Mouse (Mus musculus): ENCODE measurements around the gene Auts2. TPM values are rescaled to one million over a fixed set of nuclear protein-coding genes. Genes with fewer than 3 reads are reported as not detected.

The Auts2 gene
- polyA plus RNA-seq, 1 experiment from 2014 or later, result 56.7 TPM

GRCm38 (mm10) chr5:131614238-131614637 is 928.9 kb downstream of the Auts2 start:
- DNase-seq (ENCODE audit: low spot score), result no peak
- WGBS, result 85% methylated on average over 2 of the region's 2 CpGs
- Histone ChIP-seq H3K9me3 (no peaks in the 10 kb centered on the region), H3K4me3 (no peak overlapping the region), H3K36me3 (no peaks in the 10 kb centered on the region), H3K27me3 (ENCODE audit: insufficient read depth, poor library complexity, severe bottlenecking) (peaks cover 98% of the 10 kb centered on the region), H3K27ac (no peak overlapping the region), H3K4me1 (replicated peaks) (peaks cover 29% of the 10 kb centered on the region)

DNA sequence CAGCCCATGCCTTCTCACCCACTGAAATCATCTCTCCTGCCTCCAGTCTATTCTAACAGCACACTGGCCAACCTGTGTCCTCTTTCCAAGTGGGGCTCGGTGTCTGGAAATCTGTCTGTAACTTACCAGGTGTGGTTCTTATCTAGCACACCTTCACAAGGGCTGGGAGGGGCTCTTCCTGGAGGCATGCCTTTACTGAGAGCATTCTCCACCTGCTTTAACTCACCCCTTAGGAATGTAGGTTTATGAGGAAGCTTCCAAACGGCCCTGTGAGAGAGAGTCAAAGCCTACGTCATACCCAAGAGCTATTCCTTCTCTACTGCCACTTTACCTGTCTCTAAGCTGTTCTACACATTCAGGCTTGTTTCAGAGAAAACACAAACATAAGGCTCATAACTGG is 929.8 kb downstream of the Auts2 start:
- Histone ChIP-seq H3K9me3 (no peaks in the 10 kb centered on the region), H3K27ac (no peak overlapping the region), H3K36me3 (no peaks in the 10 kb centered on the region), H3K4me3 (no peak overlapping the region), H3K27me3 (ENCODE audit: insufficient read depth, poor library complexity, severe bottlenecking) (peaks cover 98% of the 10 kb centered on the region), H3K4me1 (replicated peaks) (peaks cover 29% of the 10 kb centered on the region)
- 87% methylated on average over 3 of the region's 3 CpGs for WGBS
- DNase-seq (ENCODE audit: low spot score), result no peak

- DNase-seq (ENCODE audit: low spot score), result no peak
- Histone ChIP-seq H3K27me3 (ENCODE audit: insufficient read depth, poor library complexity, severe bottlenecking) (peaks cover 86% of the 10 kb centered on the region), H3K27ac (no peak overlapping the region), H3K4me3 (no peak overlapping the region), H3K9me3 (no peaks in the 10 kb centered on the region), H3K36me3 (no peaks in the 10 kb centered on the region), H3K4me1 (replicated peaks) (peaks cover 10% of the 10 kb centered on the region; the same call in 1 of the 2 replicates)
- 86% methylated on average over 10 of the region's 10 CpGs for WGBS
These were observed 932.4 kb downstream of the Auts2 start for GRCm38 (mm10) chr5:131610702-131611101.

GRCm38 (mm10) chr5:131606786-131607185 is 936.4 kb downstream of the Auts2 start:
- 92% methylated on average over 5 of the region's 5 CpGs for WGBS
- no peak overlapping the region for H3K4me3 ChIP-seq
- H3K9me3 ChIP-seq, result no peaks in the 10 kb centered on the region
- peaks cover 24% of the 10 kb centered on the region for H3K4me1 ChIP-seq (replicated peaks)
- no peaks in the 10 kb centered on the region for H3K36me3 ChIP-seq
- H3K27ac ChIP-seq, result no peak overlapping the region
- peaks cover 86% of the 10 kb centered on the region for H3K27me3 ChIP-seq (ENCODE audit: insufficient read depth, poor library complexity, severe bottlenecking)
- DNase-seq (ENCODE audit: low spot score), result no peak

- peaks cover 95% of the 10 kb centered on the region for H3K27me3 ChIP-seq (ENCODE audit: insufficient read depth, poor library complexity, severe bottlenecking)
- peak overlapping the region; percentile 57 for H3K27ac ChIP-seq
- H3K4me3 ChIP-seq, result no peak overlapping the region
- H3K9me3 ChIP-seq, result no peaks in the 10 kb centered on the region
- peaks cover 46% of the 10 kb centered on the region for H3K4me1 ChIP-seq (replicated peaks)
- WGBS, result 14% methylated on average over 7 of the region's 7 CpGs
- no peak for DNase-seq (ENCODE audit: low spot score)
- H3K36me3 ChIP-seq, result no peaks in the 10 kb centered on the region
These were observed 941.0 kb downstream of the Auts2 start for GRCm38 (mm10) chr5:131601934-131602692.

DNA sequence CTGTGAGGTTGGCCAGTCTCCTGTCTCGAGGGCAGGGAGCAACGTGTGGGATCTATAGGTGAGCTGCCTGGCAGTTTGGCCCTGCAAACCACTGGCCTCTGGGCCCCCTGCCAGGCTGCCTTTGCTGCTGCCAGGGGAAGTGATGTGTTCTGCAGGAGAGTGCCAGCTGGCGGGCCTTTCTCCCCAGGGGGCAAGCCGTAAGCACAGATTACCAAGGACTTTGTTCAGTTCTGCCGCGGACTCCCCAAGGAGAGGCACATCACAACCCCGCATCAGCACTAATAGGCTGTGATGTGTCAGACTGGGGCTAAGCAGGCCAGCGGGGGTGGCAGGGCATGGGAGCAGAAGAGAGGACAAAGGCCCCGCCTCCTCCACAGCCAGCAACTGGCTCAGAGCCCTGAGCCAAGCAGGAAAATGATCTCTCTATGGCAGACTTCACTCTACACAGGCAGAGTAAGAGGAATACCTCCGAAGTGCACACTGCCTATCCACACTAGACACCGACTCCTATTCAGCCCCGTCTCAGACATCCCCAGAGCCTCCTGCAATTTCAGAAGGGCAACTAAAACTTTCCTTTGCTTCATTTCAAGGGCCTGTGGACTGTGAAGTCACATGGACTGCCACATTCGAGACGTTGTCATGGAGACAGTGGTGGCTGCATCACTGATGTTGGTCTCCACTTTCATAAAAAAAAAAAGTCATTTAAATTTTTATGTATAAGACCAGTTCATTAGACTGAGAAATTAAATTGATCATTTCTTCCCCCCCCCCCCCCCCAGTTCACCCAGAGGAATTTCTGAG is 942.6 kb downstream of the Auts2 start:
- peak overlapping the region; percentile 16; the same call in 1 of the 2 replicates for H3K4me3 ChIP-seq
- peaks cover 95% of the 10 kb centered on the region for H3K27me3 ChIP-seq (ENCODE audit: insufficient read depth, poor library complexity, severe bottlenecking)
- no peaks in the 10 kb centered on the region for H3K36me3 ChIP-seq
- DNase-seq (ENCODE audit: low spot score), result peak; percentile 58
- peak overlapping the region; percentile 75 for H3K27ac ChIP-seq
- no peaks in the 10 kb centered on the region for H3K9me3 ChIP-seq
- 6% methylated on average over 14 of the region's 14 CpGs for WGBS
- H3K4me1 ChIP-seq (replicated peaks), result peaks cover 62% of the 10 kb centered on the region

DNA sequence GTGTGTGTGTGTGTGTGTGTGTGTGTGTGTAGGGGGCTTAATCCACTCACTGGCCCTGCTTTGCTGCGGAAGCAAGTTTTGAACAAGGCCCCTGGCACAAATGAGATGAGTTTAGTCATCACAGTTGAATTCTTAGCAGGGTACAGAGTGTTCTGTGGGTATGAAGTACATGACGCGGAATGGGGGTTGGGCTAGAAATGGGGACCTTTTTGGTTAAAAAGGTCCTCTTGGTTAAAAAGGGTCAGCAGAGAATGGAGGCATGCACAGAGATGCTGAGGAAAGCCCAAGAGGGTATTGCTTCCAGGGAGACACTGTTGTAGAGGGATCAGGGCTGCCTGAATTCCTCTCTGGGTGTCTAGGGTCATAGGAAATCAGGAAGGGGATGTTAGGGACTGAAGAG is 945.6 kb downstream of the Auts2 start:
- no peak overlapping the region for H3K4me3 ChIP-seq
- H3K36me3 ChIP-seq, result no peaks in the 10 kb centered on the region
- WGBS, result 66% methylated on average over 3 of the region's 3 CpGs
- H3K4me1 ChIP-seq (replicated peaks), result peaks cover 56% of the 10 kb centered on the region
- DNase-seq (ENCODE audit: low spot score), result no peak
- no peaks in the 10 kb centered on the region for H3K9me3 ChIP-seq
- H3K27me3 ChIP-seq (ENCODE audit: insufficient read depth, poor library complexity, severe bottlenecking), result peaks cover 95% of the 10 kb centered on the region
- H3K27ac ChIP-seq, result peak overlapping the region; percentile 50; the same call in 1 of the 2 replicates

DNA sequence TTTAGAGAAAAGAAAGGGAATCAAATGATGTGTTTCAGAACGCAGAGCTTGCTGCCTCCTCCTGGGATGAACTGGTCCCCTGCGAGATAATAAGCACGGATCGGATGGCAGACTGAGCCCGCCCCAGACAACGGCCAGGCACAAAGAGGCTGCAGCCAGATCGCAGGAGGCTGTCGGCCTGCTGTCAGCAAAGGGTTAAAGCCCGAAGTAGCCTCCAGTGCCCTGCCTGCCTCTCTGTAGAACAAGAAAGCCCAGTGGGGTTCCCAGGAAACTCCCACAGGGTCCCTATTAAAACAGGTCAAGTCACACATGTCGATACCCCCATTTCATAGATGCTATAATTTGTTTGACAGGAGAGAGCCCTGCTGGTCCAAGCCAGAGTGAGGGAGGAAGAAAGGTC is 946.6 kb downstream of the Auts2 start:
- Histone ChIP-seq H3K36me3 (no peaks in the 10 kb centered on the region), H3K27me3 (ENCODE audit: insufficient read depth, poor library complexity, severe bottlenecking) (peaks cover 95% of the 10 kb centered on the region), H3K9me3 (no peaks in the 10 kb centered on the region), H3K27ac (peak overlapping the region; percentile 50), H3K4me3 (peak overlapping the region; percentile 23), H3K4me1 (replicated peaks) (peaks cover 51% of the 10 kb centered on the region)
- peak; percentile 74 for DNase-seq (ENCODE audit: low spot score)
- WGBS, result under 1% methylated on average over 10 of the region's 10 CpGs

GRCm38 (mm10) chr5:131595730-131596129 is 947.4 kb downstream of the Auts2 start:
- 7% methylated on average over 8 of the region's 8 CpGs for WGBS
- peak overlapping the region; percentile 64 for H3K27ac ChIP-seq
- no peaks in the 10 kb centered on the region for H3K9me3 ChIP-seq
- peaks cover 42% of the 10 kb centered on the region for H3K4me1 ChIP-seq (replicated peaks)
- H3K36me3 ChIP-seq, result no peaks in the 10 kb centered on the region
- H3K27me3 ChIP-seq (ENCODE audit: insufficient read depth, poor library complexity, severe bottlenecking), result peaks cover 98% of the 10 kb centered on the region
- H3K4me3 ChIP-seq, result no peak overlapping the region
- no peak for DNase-seq (ENCODE audit: low spot score)

DNA sequence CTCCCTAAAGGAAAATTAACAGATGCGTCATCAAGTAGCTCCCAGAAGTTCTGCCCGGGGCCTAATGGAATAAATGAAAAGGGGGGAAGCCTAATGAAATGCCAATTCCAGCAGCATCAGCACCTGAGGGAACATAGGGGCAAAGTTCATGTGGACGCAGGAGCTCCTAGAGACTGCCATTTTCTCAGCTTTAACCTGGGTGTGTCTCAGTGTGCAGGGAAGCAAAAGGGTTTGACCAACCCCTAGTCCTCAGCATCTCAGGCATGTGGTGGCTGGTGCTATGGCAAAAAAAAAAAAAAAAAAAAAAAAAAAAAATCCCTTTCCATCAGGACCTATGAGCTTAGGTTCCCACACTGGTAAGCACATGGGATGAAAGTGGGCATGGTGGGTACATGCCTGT is 948.5 kb downstream of the Auts2 start:
- no peak overlapping the region for H3K4me3 ChIP-seq
- WGBS, result 67% methylated on average over 3 of the region's 3 CpGs
- peaks cover 98% of the 10 kb centered on the region for H3K27me3 ChIP-seq (ENCODE audit: insufficient read depth, poor library complexity, severe bottlenecking)
- H3K27ac ChIP-seq, result no peak overlapping the region
- peaks cover 32% of the 10 kb centered on the region for H3K4me1 ChIP-seq (replicated peaks)
- no peaks in the 10 kb centered on the region for H3K36me3 ChIP-seq
- no peak for DNase-seq (ENCODE audit: low spot score)
- H3K9me3 ChIP-seq, result no peaks in the 10 kb centered on the region

- peaks cover 97% of the 10 kb centered on the region for H3K27me3 ChIP-seq (ENCODE audit: insufficient read depth, poor library complexity, severe bottlenecking)
- 92% methylated on average over 10 of the region's 10 CpGs for WGBS
- no peak overlapping the region for H3K27ac ChIP-seq
- H3K36me3 ChIP-seq, result no peaks in the 10 kb centered on the region
- DNase-seq (ENCODE audit: low spot score), result no peak
- no peaks in the 10 kb centered on the region for H3K9me3 ChIP-seq
- H3K4me3 ChIP-seq, result no peak overlapping the region
- H3K4me1 ChIP-seq (replicated peaks), result peaks cover 32% of the 10 kb centered on the region
These were observed 949.9 kb downstream of the Auts2 start for GRCm38 (mm10) chr5:131593261-131593660.

GRCm38 (mm10) chr5:131589948-131590467 is 953.1 kb downstream of the Auts2 start:
- Histone ChIP-seq H3K27me3 (ENCODE audit: insufficient read depth, poor library complexity, severe bottlenecking) (peaks cover 99% of the 10 kb centered on the region), H3K4me1 (replicated peaks) (peaks cover 26% of the 10 kb centered on the region), H3K36me3 (no peaks in the 10 kb centered on the region), H3K9me3 (no peaks in the 10 kb centered on the region), H3K27ac (no peak overlapping the region), H3K4me3 (no peak overlapping the region)
- WGBS, result 93% methylated on average over 6 of the region's 6 CpGs
- no peak for DNase-seq (ENCODE audit: low spot score)

- Histone ChIP-seq H3K9me3 (no peaks in the 10 kb centered on the region), H3K27ac (peak overlapping the region; percentile 29), H3K4me1 (replicated peaks) (peaks cover 43% of the 10 kb centered on the region), H3K4me3 (no peak overlapping the region), H3K36me3 (no peaks in the 10 kb centered on the region), H3K27me3 (ENCODE audit: insufficient read depth, poor library complexity, severe bottlenecking) (peaks cover 98% of the 10 kb centered on the region)
- DNase-seq (ENCODE audit: low spot score), result no peak
- WGBS, result 81% methylated on average over 5 of the region's 5 CpGs
These were observed 956.8 kb downstream of the Auts2 start for GRCm38 (mm10) chr5:131586332-131586700.
